Mouse (Mus musculus) inflammation-experienced regulatory T-cells, adult 6 months (primary cell): ENCODE measurements around the gene Slc15a3. TPM values are rescaled to one million over a fixed set of nuclear protein-coding genes. Genes with fewer than 3 reads are reported as not detected.

ENCODE experiments used
- ATAC-seq: one replicate; pipeline ENCODE4 v1.8.0; 2017
- polyA plus RNA-seq, 3 experiments: library from polyadenylated mRNA; unstranded; fragments of 100-300 nt; shearing (Covaris generic); gene quantifications; one replicate each; pipeline ENCODE4 v1.2.1; 2017

The Slc15a3 gene
- polyA plus RNA-seq, 3 experiments from 2014 or later: 3.2 to 16.7 (median 3.3) TPM

GRCm38 (mm10) chr19:10869886-10870527, 30.5 kb downstream of the Slc15a3 start, which contains the start of gene Tmem132a:
TSS of gene Tmem132a (minus strand) at chr19:10869940.
- no peak for ATAC-seq

GRCm38 (mm10) chr19:10870676-10871075, 31.1 kb downstream of the Slc15a3 start:
- no peak for ATAC-seq

GRCm38 (mm10) chr19:10871328-10871961, 31.9 kb downstream of the Slc15a3 start:
- ATAC-seq: no peak

GRCm38 (mm10) chr19:10878201-10878837, 38.8 kb downstream of the Slc15a3 start:
- no peak for ATAC-seq

GRCm38 (mm10) chr19:10880085-10880974, 40.8 kb downstream of the Slc15a3 start:
- peak; percentile 58 for ATAC-seq

GRCm38 (mm10) chr19:10880975-10881425, 41.5 kb downstream of the Slc15a3 start:
- ATAC-seq: peak; percentile 12

GRCm38 (mm10) chr19:10881426-10882154, 42.1 kb downstream of the Slc15a3 start, which contains the start of gene Tmem109:
TSS of gene Tmem109 (minus strand) at chr19:10882001.
- peak; percentile 85 for ATAC-seq

GRCm38 (mm10) chr19:10892201-10892600, 52.7 kb downstream of the Slc15a3 start:
- ATAC-seq: no peak

- peak; percentile 99 for ATAC-seq
Observed at GRCm38 (mm10) chr19:10895016-10895528, 55.5 kb downstream of the Slc15a3 start, which contains the start of gene Prpf19. TSS of gene Prpf19 (plus strand) at chr19:10895231.

- no peak for ATAC-seq
Observed at GRCm38 (mm10) chr19:10895708-10896107, 56.2 kb downstream of the Slc15a3 start.

GRCm38 (mm10) chr19:10896849-10897248, 57.3 kb downstream of the Slc15a3 start:
- ATAC-seq: no peak

- no peak for ATAC-seq
Observed at GRCm38 (mm10) chr19:10897491-10897890, 58.0 kb downstream of the Slc15a3 start.

GRCm38 (mm10) chr19:10900315-10900714, 60.8 kb downstream of the Slc15a3 start:
- ATAC-seq: no peak

- ATAC-seq: no peak
Observed at GRCm38 (mm10) chr19:10901046-10901445, 61.5 kb downstream of the Slc15a3 start.

- ATAC-seq: no peak
Observed at GRCm38 (mm10) chr19:10904512-10904911, 65.0 kb downstream of the Slc15a3 start.

- no peak for ATAC-seq
Observed at GRCm38 (mm10) chr19:10904927-10905727, 65.6 kb downstream of the Slc15a3 start.

GRCm38 (mm10) chr19:10905728-10906000, 66.1 kb downstream of the Slc15a3 start:
- ATAC-seq: no peak

GRCm38 (mm10) chr19:10907891-10908290, 68.4 kb downstream of the Slc15a3 start:
- peak; percentile 48 for ATAC-seq
